Mouse (Mus musculus) hindbrain, postnatal 0 days (tissue): ENCODE measurements around the gene Ren1. TPM values are rescaled to one million over a fixed set of nuclear protein-coding genes. Genes with fewer than 3 reads are reported as not detected.

Experiments
- ATAC-seq: fragments of 200-750 bp; cut with Nextera tagmentation; 2 replicates; pipeline ENCODE4 v1.8.0; 2017; ENCODE audit warnings: mild to moderate bottlenecking, moderate TSS enrichment, moderate library complexity
- DNase-seq: peaks from one replicate; pipeline ENCODE4 v3.0.0-alpha.2; 2015; ENCODE audit warnings: low spot score
- H3K27ac ChIP-seq: fragments of 300-500 bp; sonication (generic); 2 replicates; pipeline ENCODE4 v1.5.1; 2014; ENCODE audit warnings: mild to moderate bottlenecking
- H3K27me3 ChIP-seq: fragments of 300-500 bp; sonication (generic); 2 replicates; pipeline ENCODE4 v1.6.1; 2014; ENCODE audit warnings: low read length, mixed read lengths; ENCODE audit not compliant: insufficient read depth
- H3K36me3 ChIP-seq: fragments of 300-500 bp; sonication (generic); 2 replicates; pipeline ENCODE4 v1.6.1; 2014; ENCODE audit warnings: low read length, mixed read lengths; ENCODE audit not compliant: insufficient read depth
- H3K4me1 ChIP-seq: fragments of 300-500 bp; sonication (generic); 2 replicates; pipeline ENCODE4 v1.6.1; 2014; ENCODE audit warnings: antibody characterized with exemption, low read length, mixed read lengths; ENCODE audit not compliant: insufficient read depth
- H3K4me2 ChIP-seq: fragments of 300-500 bp; sonication (generic); 2 replicates; pipeline ENCODE4 v1.6.1; 2014; ENCODE audit warnings: low read depth, mild to moderate bottlenecking, low read length, moderate library complexity, mixed read lengths
- H3K4me3 ChIP-seq: fragments of 300-500 bp; sonication (generic); 2 replicates; pipeline ENCODE4 v1.5.1; 2014; ENCODE audit warnings: low read length
- H3K9ac ChIP-seq: fragments of 300-500 bp; sonication (generic); replicated peaks from 2 replicates; pipeline ENCODE4 v1.6.1; 2014; ENCODE audit warnings: mild to moderate bottlenecking, low read length, moderate library complexity, mixed read lengths
- H3K9me3 ChIP-seq: fragments of 300-500 bp; sonication (generic); 2 replicates; pipeline ENCODE4 v1.6.1; 2016; ENCODE audit warnings: low read length, mixed read lengths
- CTCF ChIP-seq: IDR thresholded peaks from 2 replicates; pipeline ENCODE4 v1.5.1; 2016; ENCODE audit warnings: antibody characterized with exemption, control low read depth, low read depth
- WGBS: fragments of 180-500 bp; shearing (Covaris S2); extraction: QIAGEN DNeasy Blood & Tissue Kit; methylation state at CpG from one replicate; pipeline ENCODE4 v1.1.7; 2014; 5-methylcytosine and 5-hydroxymethylcytosine counted together
- polyA plus RNA-seq: library from polyadenylated mRNA; unstranded; fragments of >200 nt; fragmentation: Nextera tagmentation; extraction: Ambion mirVana; gene quantifications from 2 replicates; pipeline ENCODE4 v1.2.1, GENCODE M21; 2015
- total RNA-seq: library from RNA; depleted of rRNA; stranded (reverse); fragments of >200 nt; gene quantifications from 2 replicates; pipeline ENCODE4 v1.2.3, GENCODE M21; 2014

The Ren1 gene
- total and polyA plus RNA-seq, 2 experiments from 2014 or later, result 1.1 to 1.7 TPM

- H3K27ac ChIP-seq, result no peak overlapping the region
- DNase-seq, result no peak
- H3K36me3 ChIP-seq, result no peaks in the 10 kb centered on the region
- no peak for ATAC-seq
- no peak overlapping the region for H3K4me3 ChIP-seq
- peaks cover 18% of the 10 kb centered on the region for H3K4me1 ChIP-seq
- 62% methylated on average over 5 of the region's 5 CpGs for WGBS
- no peak for TF ChIP-seq CTCF
- no peaks in the 10 kb centered on the region for H3K9me3 ChIP-seq
- no peak overlapping the region for H3K9ac ChIP-seq
- H3K27me3 ChIP-seq, result no peaks in the 10 kb centered on the region
- H3K4me2 ChIP-seq, result no peak overlapping the region
Observed at GRCm38 (mm10) chr1:133327094-133327493, 23.2 kb upstream of the Ren1 start.

- no peak overlapping the region for H3K9ac ChIP-seq
- H3K27me3 ChIP-seq, result no peaks in the 10 kb centered on the region
- H3K4me3 ChIP-seq, result no peak overlapping the region
- H3K4me2 ChIP-seq, result no peak overlapping the region
- ATAC-seq (no peak), DNase-seq (no peak)
- H3K4me1 ChIP-seq, result peaks cover 18% of the 10 kb centered on the region
- H3K27ac ChIP-seq, result no peak overlapping the region
- no peak for TF ChIP-seq CTCF
- H3K9me3 ChIP-seq, result no peaks in the 10 kb centered on the region
- 58% methylated on average over 6 of the region's 6 CpGs for WGBS
- no peaks in the 10 kb centered on the region for H3K36me3 ChIP-seq
Observed at GRCm38 (mm10) chr1:133328299-133328795, 22.0 kb upstream of the Ren1 start.

- no peaks in the 10 kb centered on the region for H3K36me3 ChIP-seq
- H3K4me2 ChIP-seq, result peak overlapping the region; percentile 48
- 0 out of 2 replicates have a peak overlapping the region, but pooled peaks have one; percentile 6 for H3K9ac ChIP-seq
- H3K27ac ChIP-seq, result no peak overlapping the region
- TF ChIP-seq CTCF, result no peak
- peak; percentile 48 for DNase-seq
- H3K4me1 ChIP-seq, result peaks cover 18% of the 10 kb centered on the region
- H3K9me3 ChIP-seq, result no peaks in the 10 kb centered on the region
- WGBS, result 10% methylated on average over 34 of the region's 34 CpGs
- no peaks in the 10 kb centered on the region for H3K27me3 ChIP-seq
- H3K4me3 ChIP-seq, result peak overlapping the region; percentile 13; the same call in 1 of the 2 replicates
- ATAC-seq, result no peak
Observed at GRCm38 (mm10) chr1:133328896-133329637, 21.2 kb upstream of the Ren1 start.

- TF ChIP-seq CTCF, result no peak
- no peaks in the 10 kb centered on the region for H3K36me3 ChIP-seq
- peaks cover 18% of the 10 kb centered on the region for H3K4me1 ChIP-seq
- WGBS, result 30% methylated on average over 7 of the region's 7 CpGs
- H3K4me3 ChIP-seq, result peak overlapping the region; percentile 13; the same call in 1 of the 2 replicates
- H3K4me2 ChIP-seq, result peak overlapping the region; percentile 48
- H3K9me3 ChIP-seq, result no peaks in the 10 kb centered on the region
- no peak for DNase-seq
- no peaks in the 10 kb centered on the region for H3K27me3 ChIP-seq
- 0 out of 2 replicates have a peak overlapping the region, but pooled peaks have one; percentile 6 for H3K9ac ChIP-seq
- no peak overlapping the region for H3K27ac ChIP-seq
- ATAC-seq, result no peak
Observed at GRCm38 (mm10) chr1:133329638-133329964, 20.7 kb upstream of the Ren1 start.

- Histone ChIP-seq H3K9ac (no peak overlapping the region), H3K9me3 (no peaks in the 10 kb centered on the region), H3K4me3 (no peak overlapping the region), H3K36me3 (no peaks in the 10 kb centered on the region), H3K27ac (peak overlapping the region; percentile 22; the same call in 1 of the 2 replicates), H3K4me1 (peaks cover 18% of the 10 kb centered on the region), H3K27me3 (no peaks in the 10 kb centered on the region), H3K4me2 (no peak overlapping the region)
- WGBS, result 35% methylated on average over 3 of the region's 3 CpGs
- DNase-seq (peak; percentile 78), ATAC-seq (peak; percentile 82)
- TF ChIP-seq CTCF, result 0 out of 2 replicates have a peak, but pooled peaks have one; percentile 5
Observed at GRCm38 (mm10) chr1:133331142-133331541, 19.2 kb upstream of the Ren1 start.

GRCm38 (mm10) chr1:133332656-133333430, 17.5 kb upstream of the Ren1 start:
- WGBS, result 87% methylated on average over 11 of the region's 11 CpGs
- Histone ChIP-seq H3K36me3 (no peaks in the 10 kb centered on the region), H3K27me3 (no peaks in the 10 kb centered on the region), H3K4me2 (no peak overlapping the region), H3K4me1 (peaks cover 18% of the 10 kb centered on the region), H3K9me3 (no peaks in the 10 kb centered on the region), H3K9ac (no peak overlapping the region), H3K4me3 (no peak overlapping the region), H3K27ac (no peak overlapping the region)
- no peak for ATAC-seq
- no peak for DNase-seq
- TF ChIP-seq CTCF, result no peak
